Mouse (Mus musculus) liver, embryonic 11.5 days (tissue): Measurements from ENCODE around the gene 2310011J03Rik. TPM values are rescaled to one million over a fixed set of nuclear protein-coding genes. Genes with fewer than 3 reads are reported as not detected.
A peak's percentile ranks its signal among the peaks of the same experiment; 100 is the strongest.

Source experiments
- ATAC-seq: fragments of 200-750 bp; cut with Nextera tagmentation; replicated peaks from 2 replicates; pipeline ENCODE4 v1.8.0; 2017; ENCODE audit warnings: moderate number of reproducible peaks, mild to moderate bottlenecking, moderate TSS enrichment, moderate library complexity; ENCODE audit not compliant: low FRiP score
- DNase-seq: peaks from one replicate; pipeline ENCODE4 v3.0.0-alpha.2; 2017; ENCODE audit warnings: low spot score
- H3K27ac ChIP-seq: fragments of 300-500 bp; sonication (generic); 2 replicates; pipeline ENCODE4 v1.5.1; 2014; ENCODE audit warnings: mild to moderate bottlenecking, low read depth, low read length, control low read depth
- H3K27me3 ChIP-seq: fragments of 300-500 bp; sonication (generic); replicated peaks from 2 replicates; pipeline ENCODE4 v1.6.1; 2014; ENCODE audit warnings: low read length, mixed read lengths; ENCODE audit not compliant: control insufficient read depth, insufficient read depth
- H3K36me3 ChIP-seq: fragments of 300-500 bp; sonication (generic); 2 replicates; pipeline ENCODE4 v1.6.1; 2014; ENCODE audit warnings: mild to moderate bottlenecking, low read length, moderate library complexity, mixed read lengths; ENCODE audit not compliant: control insufficient read depth, insufficient read depth
- H3K4me1 ChIP-seq: fragments of 300-500 bp; sonication (generic); replicated peaks from 2 replicates; pipeline ENCODE4 v1.6.1; 2014; ENCODE audit warnings: low read length, mixed read lengths; ENCODE audit not compliant: control insufficient read depth, insufficient read depth
- H3K4me2 ChIP-seq: fragments of 300-500 bp; sonication (generic); 2 replicates; pipeline ENCODE4 v1.6.1; 2014; ENCODE audit warnings: mild to moderate bottlenecking, control low read depth, moderate library complexity
- H3K4me3 ChIP-seq: fragments of 300-500 bp; sonication (generic); 2 replicates; pipeline ENCODE4 v1.5.1; 2014; ENCODE audit warnings: low read depth, low read length, control low read depth
- H3K9ac ChIP-seq: fragments of 300-500 bp; sonication (generic); 2 replicates; pipeline ENCODE4 v1.6.1; 2014; ENCODE audit warnings: low read depth, low read length, control low read depth
- H3K9me3 ChIP-seq: fragments of 300-500 bp; sonication (generic); 2 replicates; pipeline ENCODE4 v1.6.1; 2016; ENCODE audit warnings: low read length, inconsistent platforms, mixed read lengths; ENCODE audit not compliant: control insufficient read depth
- WGBS: fragments of 180-500 bp; shearing (Covaris S2); extraction: QIAGEN DNeasy Blood & Tissue Kit; methylation state at CpG from one replicate; pipeline ENCODE4 v1.1.7; 2014; 5-methylcytosine and 5-hydroxymethylcytosine counted together
- polyA plus RNA-seq: library from polyadenylated mRNA; unstranded; fragments of >200 nt; fragmentation: Nextera tagmentation; extraction: Ambion mirVana; gene quantifications from 2 replicates; pipeline ENCODE4 v1.2.1, GENCODE M21; 2014

The 2310011J03Rik gene
- polyA plus RNA-seq, 1 experiment from 2014 or later, result 47.8 TPM

- DNase-seq, result no peak
- H3K4me1 ChIP-seq, result peaks cover 20% of the 10 kb centered on the region
- ATAC-seq, result no peak
- H3K9ac ChIP-seq, result no peak within 1 kb of the TSS
- H3K4me3 ChIP-seq, result peak within 1 kb of the TSS; percentile 30
- no peaks in the 10 kb centered on the region for H3K9me3 ChIP-seq
- peak within 1 kb of the TSS; percentile 53 for H3K4me2 ChIP-seq
- H3K27me3 ChIP-seq, result peaks cover 89% of the 10 kb centered on the region
- no peak within 1 kb of the TSS for H3K27ac ChIP-seq
- WGBS, result 3% methylated on average over 53 of the region's 53 CpGs
- no peaks in the 10 kb centered on the region for H3K36me3 ChIP-seq
Observed at GRCm38 (mm10) chr10:80356001-80356682, 35.8 kb upstream of the 2310011J03Rik start, which contains the start of gene Plk5. TSS of gene Plk5 (plus strand) at chr10:80356459.

DNA sequence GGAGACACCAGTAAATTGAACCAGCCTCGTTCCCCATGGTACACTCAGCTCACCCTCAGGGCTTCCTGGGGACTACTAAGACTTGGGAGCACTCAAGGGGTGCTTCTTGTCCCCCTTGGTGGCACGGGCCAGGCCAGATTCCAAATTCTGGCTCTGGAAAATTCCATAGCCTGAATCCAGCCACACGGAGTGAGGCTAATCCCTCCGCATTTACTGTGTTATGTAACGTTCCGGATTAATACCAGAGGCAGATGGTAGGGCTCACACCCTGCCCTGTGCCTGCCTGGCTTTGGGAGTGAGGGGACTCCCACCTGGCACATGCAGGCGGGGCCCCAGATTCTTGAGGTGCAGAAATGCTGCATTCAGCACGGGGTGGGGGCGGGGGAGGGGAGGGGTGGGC is 35.1 kb upstream of the 2310011J03Rik start:
- H3K4me3 ChIP-seq, result no peak overlapping the region
- DNase-seq, result no peak
- no peaks in the 10 kb centered on the region for H3K36me3 ChIP-seq
- no peaks in the 10 kb centered on the region for H3K9me3 ChIP-seq
- H3K4me2 ChIP-seq, result no peak overlapping the region
- ATAC-seq, result no peak
- H3K4me1 ChIP-seq, result peaks cover 21% of the 10 kb centered on the region
- peaks cover 96% of the 10 kb centered on the region for H3K27me3 ChIP-seq
- H3K9ac ChIP-seq, result no peak overlapping the region
- 13% methylated on average over 9 of the region's 9 CpGs for WGBS
- no peak overlapping the region for H3K27ac ChIP-seq

- no peak overlapping the region for H3K9ac ChIP-seq
- 44% methylated on average over 8 of the region's 8 CpGs for WGBS
- H3K4me3 ChIP-seq, result no peak overlapping the region
- ATAC-seq (no peak), DNase-seq (no peak)
- H3K27me3 ChIP-seq, result peaks cover 95% of the 10 kb centered on the region
- H3K36me3 ChIP-seq, result no peaks in the 10 kb centered on the region
- H3K9me3 ChIP-seq, result no peaks in the 10 kb centered on the region
- no peak overlapping the region for H3K27ac ChIP-seq
- H3K4me2 ChIP-seq, result no peak overlapping the region
- peaks cover 27% of the 10 kb centered on the region for H3K4me1 ChIP-seq
Observed at GRCm38 (mm10) chr10:80352727-80353126, 32.4 kb upstream of the 2310011J03Rik start.

DNA sequence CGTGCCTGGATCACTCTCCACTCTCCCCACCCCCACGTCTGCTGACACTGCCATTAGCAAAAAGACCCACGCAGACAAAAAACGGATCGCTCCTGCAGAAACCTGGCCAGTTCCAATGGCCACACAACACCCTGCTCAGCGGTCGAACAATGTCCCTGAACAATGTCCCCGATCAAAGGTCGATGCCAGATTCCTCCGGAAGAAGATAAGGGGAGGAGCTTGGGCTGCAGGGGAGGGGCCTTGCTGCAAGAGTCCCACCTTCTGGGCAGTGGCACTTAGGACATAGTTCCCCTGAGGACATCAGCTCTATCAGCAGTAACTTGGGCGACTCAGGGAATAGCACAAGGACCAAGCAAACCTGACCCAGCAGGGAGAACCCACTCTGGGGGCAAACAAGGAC is 31.6 kb upstream of the 2310011J03Rik start:
- Histone ChIP-seq H3K9ac (no peak overlapping the region), H3K4me3 (no peak overlapping the region), H3K36me3 (no peaks in the 10 kb centered on the region), H3K27ac (no peak overlapping the region), H3K4me2 (no peak overlapping the region), H3K9me3 (no peaks in the 10 kb centered on the region), H3K27me3 (peaks cover 95% of the 10 kb centered on the region), H3K4me1 (peaks cover 33% of the 10 kb centered on the region)
- DNase-seq (no peak), ATAC-seq (no peak)
- 25% methylated on average over 11 of the region's 11 CpGs for WGBS

GRCm38 (mm10) chr10:80350292-80350691 is 30.0 kb upstream of the 2310011J03Rik start:
- Histone ChIP-seq H3K4me1 (peaks cover 32% of the 10 kb centered on the region), H3K9me3 (no peaks in the 10 kb centered on the region), H3K4me2 (no peak overlapping the region; the same call in 1 of the 2 replicates), H3K27ac (no peak overlapping the region), H3K27me3 (peaks cover 87% of the 10 kb centered on the region), H3K4me3 (no peak overlapping the region), H3K36me3 (no peaks in the 10 kb centered on the region), H3K9ac (no peak overlapping the region)
- ATAC-seq (peak; percentile 80), DNase-seq (peak; percentile 87)
- 2% methylated on average over 7 of the region's 7 CpGs for WGBS

- ATAC-seq, result no peak
- Histone ChIP-seq H3K4me1 (peaks cover 45% of the 10 kb centered on the region), H3K4me2 (peak overlapping the region; percentile 85), H3K36me3 (no peaks in the 10 kb centered on the region), H3K9ac (no peak overlapping the region), H3K27ac (no peak overlapping the region), H3K9me3 (no peaks in the 10 kb centered on the region), H3K27me3 (peaks cover 86% of the 10 kb centered on the region), H3K4me3 (no peak overlapping the region; the same call in 1 of the 2 replicates)
- DNase-seq, result no peak
- 21% methylated on average over 26 of the region's 26 CpGs for WGBS
Observed at GRCm38 (mm10) chr10:80348981-80349380, 28.6 kb upstream of the 2310011J03Rik start.

- H3K36me3 ChIP-seq, result no peaks in the 10 kb centered on the region
- 1% methylated on average over 42 of the region's 42 CpGs for WGBS
- peak; percentile 48 for ATAC-seq
- peak within 1 kb of the TSS; percentile 49 for H3K4me3 ChIP-seq
- H3K4me2 ChIP-seq, result peak within 1 kb of the TSS; percentile 85
- H3K27ac ChIP-seq, result no peak within 1 kb of the TSS
- peak; percentile 81 for DNase-seq
- H3K9ac ChIP-seq, result peak within 1 kb of the TSS; percentile 44; the same call in 1 of the 2 replicates
- peaks cover 89% of the 10 kb centered on the region for H3K27me3 ChIP-seq
- no peaks in the 10 kb centered on the region for H3K9me3 ChIP-seq
- peaks cover 51% of the 10 kb centered on the region for H3K4me1 ChIP-seq
Observed at GRCm38 (mm10) chr10:80348244-80348781, 28.0 kb upstream of the 2310011J03Rik start, which contains the start of gene Adamtsl5. TSS of gene Adamtsl5 (minus strand) at chr10:80348412.

DNA sequence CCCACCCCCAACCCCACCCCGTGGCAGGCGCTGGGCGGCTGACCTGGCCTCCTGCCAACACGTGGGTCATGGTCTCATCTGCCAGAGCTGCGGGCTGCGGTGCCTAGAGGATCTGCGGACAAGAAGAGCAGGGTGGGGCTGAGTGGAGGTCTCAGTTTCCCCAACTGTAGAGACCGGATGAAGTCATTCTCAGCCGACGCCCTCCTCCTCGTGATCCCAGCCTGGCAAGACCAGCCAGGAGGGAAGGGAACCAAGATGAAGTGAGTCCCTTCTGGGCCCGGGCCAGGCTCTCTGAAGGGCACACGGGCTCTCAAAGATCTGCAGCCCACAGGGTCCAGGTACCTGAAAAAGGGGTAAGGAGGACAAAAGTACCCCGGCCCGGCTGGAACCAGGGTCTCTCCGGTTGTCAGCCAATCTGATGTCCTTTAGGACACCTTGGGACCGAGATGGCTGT is 27.2 kb upstream of the 2310011J03Rik start:
- Histone ChIP-seq H3K9me3 (no peaks in the 10 kb centered on the region), H3K9ac (no peak overlapping the region; the same call in 1 of the 2 replicates), H3K36me3 (no peaks in the 10 kb centered on the region), H3K27me3 (peaks cover 84% of the 10 kb centered on the region), H3K27ac (no peak overlapping the region), H3K4me3 (peak overlapping the region; percentile 49), H3K4me1 (peaks cover 48% of the 10 kb centered on the region), H3K4me2 (peak overlapping the region; percentile 85)
- DNase-seq (no peak), ATAC-seq (no peak)
- 19% methylated on average over 17 of the region's 17 CpGs for WGBS
